Mouse (Mus musculus) c-Kit-positive CD71-positive TER-119-positive erythroid progenitor cells, embryonic 14.5 days (primary cell): ENCODE measurements around the gene Acpp.

ENCODE experiments used
- DNase-seq: peaks from one replicate; pipeline ENCODE4 v3.0.0-alpha.2; 2013; ENCODE audit warnings: low spot score

Acpp gene

DNA sequence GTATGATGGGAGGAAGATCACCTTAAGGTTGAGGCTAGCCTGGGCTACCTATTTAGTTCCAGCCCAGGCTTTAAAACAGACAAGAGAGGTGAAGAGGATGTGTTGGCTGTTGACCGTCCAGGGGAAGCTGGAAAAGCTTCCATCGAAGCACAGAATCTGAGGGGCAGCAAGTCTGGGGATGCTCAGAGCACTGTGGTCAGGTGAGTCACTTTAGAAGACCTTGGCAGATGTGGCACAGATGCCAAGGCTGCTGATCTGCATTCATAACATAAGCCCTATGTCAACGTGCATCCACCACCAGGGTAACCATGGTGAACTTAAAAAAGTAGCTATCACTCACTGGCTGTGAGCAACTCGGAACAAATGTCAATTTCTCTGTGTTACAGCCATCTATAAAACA, 85.9 kb downstream of the Acpp start:
- no peak for DNase-seq

GRCm38 (mm10) chr9:104251111-104251510, 86.4 kb downstream of the Acpp start:
- no peak for DNase-seq

DNA sequence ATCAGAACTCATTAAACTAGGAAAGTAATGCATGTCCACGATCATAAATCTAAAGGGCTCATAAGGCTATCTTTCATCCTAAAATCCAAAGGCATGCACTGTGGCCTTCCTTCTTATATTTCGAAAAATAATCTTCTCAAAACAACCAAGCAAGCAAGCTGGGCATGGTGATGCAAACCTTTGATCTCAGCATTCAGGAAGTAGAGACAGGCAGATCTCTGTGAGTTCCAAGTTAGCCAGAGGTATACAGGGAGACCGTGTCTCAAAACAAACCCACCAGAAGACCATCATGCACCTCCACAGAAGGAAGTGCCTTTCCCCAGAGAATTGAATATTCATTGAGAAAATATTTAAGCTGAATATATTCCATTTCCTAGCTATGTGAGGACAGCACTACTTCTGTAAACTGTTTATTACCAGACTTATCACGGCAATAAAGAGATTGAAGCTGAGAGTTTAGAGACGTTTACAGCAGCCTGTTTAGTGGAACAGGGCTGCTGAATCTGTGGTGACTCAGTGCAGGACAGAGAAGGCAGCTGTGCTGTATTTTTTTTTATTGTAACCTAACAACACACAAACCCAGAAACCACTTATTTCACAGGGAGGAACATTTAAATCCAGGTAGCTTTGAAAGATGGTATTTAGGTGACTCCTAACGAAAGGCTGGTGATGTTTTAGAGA, 90.1 kb downstream of the Acpp start:
- DNase-seq: no peak

DNA sequence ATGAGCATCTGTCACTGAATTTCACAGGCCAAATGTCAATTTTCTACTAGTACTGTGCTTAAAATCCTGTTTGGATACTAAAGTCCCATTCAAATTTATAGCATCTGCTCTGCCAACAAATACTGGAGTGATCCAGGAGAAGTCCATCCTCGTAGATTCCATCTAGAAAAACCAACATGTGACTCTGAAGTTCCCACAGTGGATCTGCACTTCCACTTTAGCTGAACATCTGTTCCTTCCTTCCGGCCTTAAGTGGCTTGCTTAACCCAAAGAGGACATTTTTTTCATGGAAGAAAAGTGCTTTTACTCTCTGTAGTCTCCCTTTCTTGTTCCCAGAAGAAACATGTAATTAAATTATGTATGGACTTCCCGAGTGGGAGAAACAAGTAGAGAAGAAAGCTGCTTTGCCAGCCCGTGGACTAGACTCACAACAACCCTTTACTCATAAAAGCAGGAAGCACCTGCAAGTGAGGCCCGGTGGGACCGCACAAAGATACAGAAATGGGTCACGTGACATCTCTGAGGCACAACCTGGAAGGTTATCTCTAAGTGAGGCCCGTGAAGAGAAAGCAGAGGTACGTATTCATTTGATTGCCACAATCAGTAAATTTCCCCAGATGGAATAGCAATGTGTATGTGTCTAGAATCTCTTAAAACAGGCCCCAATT, 93.6 kb downstream of the Acpp start:
- DNase-seq: no peak

GRCm38 (mm10) chr9:104240146-104240545, 97.4 kb downstream of the Acpp start:
- no peak for DNase-seq

GRCm38 (mm10) chr9:104239076-104239475, 98.5 kb downstream of the Acpp start:
- no peak for DNase-seq
